Mouse (Mus musculus) intestine, embryonic 14.5 days (tissue): ENCODE results near the gene Sephs2. TPM values are rescaled to one million over a fixed set of nuclear protein-coding genes. Genes with fewer than 3 reads are reported as not detected.

Experiments used
- ATAC-seq: fragments of 200-750 bp; cut with Nextera tagmentation; replicated peaks from 2 replicates; pipeline ENCODE4 v1.8.0; 2017; ENCODE audit warnings: low read depth, moderate number of reproducible peaks, moderate TSS enrichment, moderate library complexity; ENCODE audit not compliant: low FRiP score, low TSS enrichment
- DNase-seq: peaks from one replicate; pipeline ENCODE4 v3.0.0-alpha.2; 2018; ENCODE audit warnings: low spot score
- H3K27ac ChIP-seq: fragments of 300-500 bp; sonication (generic); 2 replicates; pipeline ENCODE4 v1.5.1; 2014; ENCODE audit warnings: low read depth, mild to moderate bottlenecking, control low read depth
- H3K27me3 ChIP-seq: fragments of 300-500 bp; sonication (generic); replicated peaks from 2 replicates; pipeline ENCODE4 v1.6.1; 2014; ENCODE audit warnings: low read length, control low read depth; ENCODE audit not compliant: control insufficient read depth, insufficient read depth
- H3K36me3 ChIP-seq: fragments of 300-500 bp; sonication (generic); 2 replicates; pipeline ENCODE4 v1.6.1; 2014; ENCODE audit warnings: low read length, control low read depth; ENCODE audit not compliant: control insufficient read depth, insufficient read depth
- H3K4me1 ChIP-seq: fragments of 300-500 bp; sonication (generic); replicated peaks from 2 replicates; pipeline ENCODE4 v1.6.1; 2014; ENCODE audit warnings: low read length, control low read depth, mixed read lengths; ENCODE audit not compliant: control insufficient read depth, insufficient read depth
- H3K4me2 ChIP-seq: fragments of 300-500 bp; sonication (generic); 2 replicates; pipeline ENCODE4 v1.6.1; 2014; ENCODE audit warnings: low read length
- H3K4me3 ChIP-seq: fragments of 300-500 bp; sonication (generic); 2 replicates; pipeline ENCODE4 v1.5.1; 2014; ENCODE audit warnings: low read depth, low read length, control low read depth, mixed read lengths
- H3K9ac ChIP-seq: fragments of 300-500 bp; sonication (generic); 2 replicates; pipeline ENCODE4 v1.6.1; 2014; ENCODE audit warnings: mild to moderate bottlenecking, low read length
- H3K9me3 ChIP-seq: fragments of 300-500 bp; sonication (generic); 2 replicates; pipeline ENCODE4 v1.6.1; 2016; ENCODE audit warnings: low read length, control low read depth; ENCODE audit not compliant: control insufficient read depth
- WGBS: fragments of 180-500 bp; shearing (Covaris S2); extraction: QIAGEN DNeasy Blood & Tissue Kit; methylation state at CpG from one replicate; pipeline ENCODE4 v1.1.7; 2014; 5-methylcytosine and 5-hydroxymethylcytosine counted together
- polyA plus RNA-seq: library from polyadenylated mRNA; unstranded; fragments of >200 nt; fragmentation: Nextera tagmentation; extraction: Ambion mirVana; gene quantifications from 2 replicates; pipeline ENCODE4 v1.2.1, GENCODE M21; 2014

Gene Sephs2
- polyA plus RNA-seq, 1 experiment from 2014 or later, result 183 TPM

DNA sequence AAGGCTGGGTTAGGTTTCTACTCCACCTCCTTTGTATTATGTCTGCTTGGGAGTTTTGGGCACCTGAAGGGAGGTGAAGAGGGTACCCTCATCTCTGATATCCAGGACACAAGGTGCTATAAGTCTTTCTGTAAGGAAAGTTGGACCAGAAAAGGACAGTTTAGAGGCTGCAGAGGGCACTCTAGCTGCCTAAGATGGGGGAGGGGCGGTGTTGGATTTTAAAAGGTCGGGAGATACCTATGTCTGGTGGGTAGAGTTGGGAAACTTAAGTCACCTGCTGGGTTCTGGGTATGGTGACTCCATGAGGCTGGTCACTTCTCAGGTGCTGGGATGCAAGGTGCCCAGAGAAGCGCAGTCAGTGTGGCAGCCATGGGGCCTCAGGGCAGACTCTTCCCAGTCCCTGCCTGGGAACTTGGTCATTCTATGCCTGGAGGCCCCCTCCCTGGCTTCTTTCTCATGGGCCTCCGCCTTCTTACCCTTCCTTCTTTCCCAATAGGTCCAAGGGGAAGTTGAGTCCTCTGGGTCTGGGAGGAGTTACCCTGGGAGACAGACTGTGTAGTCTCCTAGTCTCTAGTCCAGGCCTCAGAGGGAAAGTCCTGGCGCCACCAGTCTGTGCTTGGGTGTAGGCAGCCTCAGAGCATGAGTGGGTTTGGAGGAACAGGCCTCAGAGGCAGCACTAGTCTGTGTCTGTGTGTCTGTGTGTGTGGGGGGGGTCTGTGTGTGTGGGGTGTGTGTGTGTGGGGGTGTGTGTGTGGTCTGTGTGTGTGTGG, 23.1 kb upstream of the Sephs2 start:
- DNase-seq (no peak), ATAC-seq (no peak)
- Histone ChIP-seq H3K27ac (no peak overlapping the region), H3K4me2 (no peak overlapping the region), H3K4me3 (no peak overlapping the region), H3K36me3 (no peaks in the 10 kb centered on the region), H3K9me3 (no peaks in the 10 kb centered on the region), H3K27me3 (no peaks in the 10 kb centered on the region), H3K9ac (no peak overlapping the region), H3K4me1 (no peaks in the 10 kb centered on the region)
- 81% methylated on average over 5 of the region's 5 CpGs for WGBS

DNA sequence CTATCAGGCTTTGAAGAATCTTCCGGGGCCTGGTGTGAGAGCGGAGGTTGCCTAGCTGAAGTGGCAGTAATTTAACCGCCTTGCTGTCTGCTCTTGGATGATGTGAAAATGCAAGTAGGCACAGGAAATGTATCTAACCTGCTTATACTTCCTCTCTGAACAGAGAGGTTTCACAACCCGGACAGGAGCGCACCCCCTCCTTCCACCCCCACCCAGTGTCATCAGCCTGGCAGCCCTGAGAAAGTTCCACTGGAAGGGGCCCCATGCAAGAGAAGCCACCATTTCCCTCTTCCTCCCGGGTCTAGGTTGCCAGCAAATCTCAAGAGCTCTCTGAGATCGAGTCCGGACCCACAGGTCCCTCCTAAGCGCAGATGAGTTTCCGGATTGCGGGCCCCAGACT, 22.2 kb upstream of the Sephs2 start, which contains the start of gene Itgal:
TSS of gene Itgal (plus strand) at position 163 of the 400 bp plus-strand sequence.
- 81% methylated on average over 11 of the region's 11 CpGs for whole genome bisulfite sequencing
- no peak within 1 kb of the TSS for H3K4me2 ChIP-seq

DNA sequence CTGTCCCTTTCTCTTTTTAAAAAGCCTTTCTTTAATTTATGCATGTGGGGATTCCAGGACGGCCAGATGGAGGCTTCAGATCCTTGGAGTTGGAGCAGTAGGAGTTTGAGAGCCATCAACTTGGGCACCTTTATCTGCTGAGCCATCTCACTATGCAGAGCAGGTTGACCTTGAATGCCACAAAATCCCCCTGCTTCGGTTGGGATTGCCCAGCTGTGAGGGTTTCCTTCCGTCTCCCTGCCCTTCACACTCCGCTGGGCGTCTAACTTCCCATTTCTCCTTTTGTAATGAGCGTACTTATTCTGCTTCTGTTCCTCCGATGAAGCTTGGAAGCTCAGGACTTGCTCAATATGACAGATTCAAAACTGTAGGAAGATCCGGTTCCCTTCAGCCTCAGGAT, 16.3 kb upstream of the Sephs2 start:
- H3K9me3 ChIP-seq, result peaks cover 12% of the 10 kb centered on the region; the same call in 1 of the 2 replicates
- WGBS, result 73% methylated on average over 8 of the region's 8 CpGs
- DNase-seq (no peak), ATAC-seq (no peak)
- no peaks in the 10 kb centered on the region for H3K27me3 ChIP-seq
- no peaks in the 10 kb centered on the region for H3K4me1 ChIP-seq
- no peak overlapping the region for H3K27ac ChIP-seq
- H3K4me2 ChIP-seq, result no peak overlapping the region
- H3K36me3 ChIP-seq, result no peaks in the 10 kb centered on the region
- no peak overlapping the region for H3K9ac ChIP-seq
- no peak overlapping the region for H3K4me3 ChIP-seq

More for the DNA sequence above, 22.2 kb upstream of the Sephs2 start, which contains the start of gene Itgal:
- DNase-seq, result no peak
- Histone ChIP-seq H3K36me3 (no peaks in the 10 kb centered on the region), H3K4me3 (no peak within 1 kb of the TSS), H3K9ac (no peak within 1 kb of the TSS), H3K4me1 (no peaks in the 10 kb centered on the region), H3K9me3 (no peaks in the 10 kb centered on the region), H3K27ac (no peak within 1 kb of the TSS), H3K27me3 (no peaks in the 10 kb centered on the region)
- ATAC-seq, result no peak

DNA sequence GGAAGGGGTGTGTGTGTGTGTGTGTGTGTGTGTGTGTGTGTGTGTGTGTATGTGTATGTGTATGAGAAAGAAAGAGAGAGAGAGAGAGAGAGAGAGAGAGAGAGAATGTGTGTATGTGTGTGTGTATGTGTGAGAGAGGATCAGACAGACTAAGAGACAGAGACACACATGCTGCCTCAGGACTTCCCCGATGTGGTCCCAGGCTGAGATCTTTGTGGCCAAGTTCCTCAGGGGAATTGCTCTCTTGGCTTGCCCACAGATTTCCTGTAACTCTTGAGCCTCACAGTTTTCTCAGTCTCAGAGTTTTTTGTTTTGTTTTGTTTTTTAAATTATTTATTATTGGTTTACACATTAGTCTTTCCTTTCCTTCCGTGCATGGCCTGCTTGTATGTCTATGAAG, 15.5 kb upstream of the Sephs2 start:
- H3K9ac ChIP-seq, result no peak overlapping the region
- ATAC-seq (no peak), DNase-seq (no peak)
- WGBS, result 79% methylated on average over 2 of the region's 2 CpGs
- H3K4me2 ChIP-seq, result no peak overlapping the region
- no peak overlapping the region for H3K27ac ChIP-seq
- H3K4me3 ChIP-seq, result no peak overlapping the region
- H3K9me3 ChIP-seq, result peaks cover 12% of the 10 kb centered on the region; the same call in 1 of the 2 replicates
- H3K27me3 ChIP-seq, result no peaks in the 10 kb centered on the region
- H3K36me3 ChIP-seq, result no peaks in the 10 kb centered on the region
- no peaks in the 10 kb centered on the region for H3K4me1 ChIP-seq

DNA sequence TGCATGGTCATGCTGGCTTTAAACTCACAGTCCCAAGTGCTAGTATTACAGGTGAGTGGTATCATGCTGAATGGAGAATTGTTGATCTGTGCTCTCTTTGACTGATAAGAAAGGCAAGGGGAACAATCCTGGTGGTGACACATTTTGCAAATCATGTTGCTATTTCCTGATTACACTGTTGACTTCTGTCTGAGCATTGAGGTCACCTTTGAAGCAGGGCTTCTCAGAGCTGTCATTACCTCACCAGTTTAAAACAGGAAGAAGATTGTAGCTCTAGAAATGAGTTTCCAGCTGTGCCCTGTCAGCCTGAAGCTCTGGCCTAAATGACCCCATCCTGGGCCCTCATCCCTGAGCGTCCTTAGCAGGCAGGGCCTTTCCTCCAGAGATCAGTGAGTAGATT, 14.1 kb upstream of the Sephs2 start:
- 79% methylated on average over 1 of the region's 1 CpGs for WGBS
- Histone ChIP-seq H3K4me3 (no peak overlapping the region), H3K9ac (no peak overlapping the region), H3K27me3 (no peaks in the 10 kb centered on the region), H3K9me3 (peaks cover 12% of the 10 kb centered on the region; the same call in 1 of the 2 replicates), H3K36me3 (no peaks in the 10 kb centered on the region), H3K4me1 (no peaks in the 10 kb centered on the region), H3K4me2 (no peak overlapping the region), H3K27ac (no peak overlapping the region)
- ATAC-seq, result no peak
- DNase-seq, result no peak

DNA sequence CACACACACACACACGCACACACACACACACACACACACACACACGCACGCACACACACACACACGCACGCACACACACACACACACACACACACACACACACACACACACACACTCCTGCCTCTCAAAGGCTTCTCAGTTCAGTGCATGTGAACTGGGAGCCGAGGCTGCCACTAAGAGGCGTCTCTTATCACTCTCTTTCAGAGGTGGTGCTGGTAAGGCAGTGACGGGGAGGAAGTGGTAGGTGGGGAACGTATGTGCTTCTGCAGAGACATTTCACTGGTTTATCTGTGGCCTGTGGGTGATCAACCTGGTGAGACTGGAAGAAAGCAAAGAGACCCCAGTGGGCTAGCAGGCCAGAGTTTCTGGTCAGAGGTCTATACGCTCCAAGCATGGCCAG, 11.3 kb upstream of the Sephs2 start:
- H3K4me2 ChIP-seq, result no peak overlapping the region
- H3K27ac ChIP-seq, result no peak overlapping the region
- H3K9me3 ChIP-seq, result peaks cover 12% of the 10 kb centered on the region; the same call in 1 of the 2 replicates
- H3K4me1 ChIP-seq, result no peaks in the 10 kb centered on the region
- H3K9ac ChIP-seq, result no peak overlapping the region
- ATAC-seq (no peak), DNase-seq (no peak)
- WGBS, result 79% methylated on average over 6 of the region's 10 CpGs
- no peak overlapping the region for H3K4me3 ChIP-seq
- no peaks in the 10 kb centered on the region for H3K36me3 ChIP-seq
- H3K27me3 ChIP-seq, result no peaks in the 10 kb centered on the region

DNA sequence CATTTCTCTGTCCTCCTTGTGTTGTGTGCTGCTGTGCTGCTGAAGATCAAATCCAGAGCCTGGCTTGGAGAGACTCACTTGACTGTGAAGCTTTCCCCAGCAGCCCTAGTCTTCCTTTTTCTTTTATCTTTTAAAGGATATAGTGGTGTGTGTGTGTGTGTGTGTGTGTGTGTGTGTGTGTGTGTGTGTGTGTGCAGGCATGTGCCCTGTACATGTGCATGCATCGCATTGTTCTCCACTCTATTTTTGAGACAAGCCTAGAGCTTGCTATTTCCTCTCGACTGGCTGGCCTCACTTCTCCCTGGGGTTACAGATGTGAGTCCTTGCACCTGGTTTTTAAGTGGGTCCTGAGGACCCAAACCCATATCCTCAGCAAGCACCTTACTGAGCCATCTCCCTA, 8.3 kb upstream of the Sephs2 start:
- WGBS, result 89% methylated on average over 2 of the region's 2 CpGs

DNA sequence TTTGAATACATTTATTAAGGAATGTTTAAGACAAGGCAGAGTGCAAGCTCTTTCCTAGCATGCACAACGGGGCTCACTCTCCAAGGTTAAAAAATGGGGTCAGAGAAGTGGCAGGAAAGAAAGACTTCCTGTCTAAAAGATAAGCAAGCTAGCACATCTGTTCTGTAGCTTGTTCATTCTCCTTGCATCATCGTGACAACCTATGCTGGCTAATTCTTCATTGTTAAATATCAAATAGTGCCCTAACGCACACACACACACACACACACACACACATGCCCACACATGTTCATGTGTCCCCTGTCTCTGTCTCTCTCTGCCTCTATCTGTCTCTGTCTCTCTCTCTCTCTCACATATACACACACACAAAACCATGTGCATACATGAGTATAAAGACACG, 7.3 kb upstream of the Sephs2 start:
- no peaks in the 10 kb centered on the region for H3K27me3 ChIP-seq
- H3K4me3 ChIP-seq, result no peak overlapping the region
- H3K36me3 ChIP-seq, result no peaks in the 10 kb centered on the region
- H3K9me3 ChIP-seq, result no peaks in the 10 kb centered on the region
- ATAC-seq (no peak), DNase-seq (no peak)
- H3K4me2 ChIP-seq, result no peak overlapping the region
- H3K4me1 ChIP-seq, result no peaks in the 10 kb centered on the region
- WGBS, result 58% methylated on average over 4 of the region's 4 CpGs
- H3K9ac ChIP-seq, result no peak overlapping the region
- no peak overlapping the region for H3K27ac ChIP-seq

More for the DNA sequence above, 8.3 kb upstream of the Sephs2 start:
- ATAC-seq, result no peak
- no peaks in the 10 kb centered on the region for H3K36me3 ChIP-seq
- H3K27me3 ChIP-seq, result no peaks in the 10 kb centered on the region
- no peak overlapping the region for H3K4me3 ChIP-seq
- H3K9ac ChIP-seq, result no peak overlapping the region
- no peaks in the 10 kb centered on the region for H3K9me3 ChIP-seq
- DNase-seq, result no peak
- H3K4me2 ChIP-seq, result no peak overlapping the region
- no peak overlapping the region for H3K27ac ChIP-seq
- no peaks in the 10 kb centered on the region for H3K4me1 ChIP-seq

DNA sequence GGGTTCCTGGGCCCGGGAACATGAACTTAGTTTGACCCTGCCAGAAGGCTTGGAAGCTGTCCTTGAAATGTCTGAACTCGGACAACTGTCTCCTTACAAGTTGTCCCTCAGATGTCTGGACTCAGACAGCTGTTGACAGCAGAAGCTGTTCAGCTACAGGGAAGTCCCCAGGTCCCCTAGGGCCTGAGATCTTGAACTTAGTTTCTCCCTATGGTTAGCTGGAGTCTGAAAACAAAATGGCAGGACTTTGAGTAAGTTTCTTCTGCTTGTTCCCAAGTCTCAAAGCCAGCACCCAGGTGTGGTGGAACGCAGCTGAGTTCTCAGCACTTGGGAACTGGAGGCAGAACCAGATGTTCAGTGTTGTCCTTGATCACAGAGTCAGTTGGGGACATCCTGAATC, 6.2 kb upstream of the Sephs2 start:
- Histone ChIP-seq H3K4me2 (no peak overlapping the region), H3K27me3 (no peaks in the 10 kb centered on the region), H3K9ac (no peak overlapping the region), H3K27ac (no peak overlapping the region), H3K4me3 (no peak overlapping the region), H3K9me3 (no peaks in the 10 kb centered on the region), H3K4me1 (no peaks in the 10 kb centered on the region), H3K36me3 (no peaks in the 10 kb centered on the region)
- 53% methylated on average over 3 of the region's 3 CpGs for WGBS
- DNase-seq (no peak), ATAC-seq (no peak)
